Mouse (Mus musculus): Measurements from ENCODE around the gene Leng1.

Gene Leng1

GRCm38 (mm10) chr7:3614021-3614420 lies 51.6 kb downstream of the Leng1 start:
- no peak for TF ChIP-seq GATA4 (IDR thresholded peaks at IDR 0.05; ENCODE audit: insufficient replicate concordance, low read length)

- TF ChIP-seq GATA4 (IDR thresholded peaks at IDR 0.05; ENCODE audit: insufficient replicate concordance, low read length) = no peak
These were observed 54.6 kb downstream of the Leng1 start for GRCm38 (mm10) chr7:3611006-3611405.

GRCm38 (mm10) chr7:3610437-3610836 lies 55.2 kb downstream of the Leng1 start:
- no peak for TF ChIP-seq GATA4 (IDR thresholded peaks at IDR 0.05; ENCODE audit: insufficient replicate concordance, low read length)
